Mouse (Mus musculus): ENCODE measurements around the gene Ulk4.

DNA sequence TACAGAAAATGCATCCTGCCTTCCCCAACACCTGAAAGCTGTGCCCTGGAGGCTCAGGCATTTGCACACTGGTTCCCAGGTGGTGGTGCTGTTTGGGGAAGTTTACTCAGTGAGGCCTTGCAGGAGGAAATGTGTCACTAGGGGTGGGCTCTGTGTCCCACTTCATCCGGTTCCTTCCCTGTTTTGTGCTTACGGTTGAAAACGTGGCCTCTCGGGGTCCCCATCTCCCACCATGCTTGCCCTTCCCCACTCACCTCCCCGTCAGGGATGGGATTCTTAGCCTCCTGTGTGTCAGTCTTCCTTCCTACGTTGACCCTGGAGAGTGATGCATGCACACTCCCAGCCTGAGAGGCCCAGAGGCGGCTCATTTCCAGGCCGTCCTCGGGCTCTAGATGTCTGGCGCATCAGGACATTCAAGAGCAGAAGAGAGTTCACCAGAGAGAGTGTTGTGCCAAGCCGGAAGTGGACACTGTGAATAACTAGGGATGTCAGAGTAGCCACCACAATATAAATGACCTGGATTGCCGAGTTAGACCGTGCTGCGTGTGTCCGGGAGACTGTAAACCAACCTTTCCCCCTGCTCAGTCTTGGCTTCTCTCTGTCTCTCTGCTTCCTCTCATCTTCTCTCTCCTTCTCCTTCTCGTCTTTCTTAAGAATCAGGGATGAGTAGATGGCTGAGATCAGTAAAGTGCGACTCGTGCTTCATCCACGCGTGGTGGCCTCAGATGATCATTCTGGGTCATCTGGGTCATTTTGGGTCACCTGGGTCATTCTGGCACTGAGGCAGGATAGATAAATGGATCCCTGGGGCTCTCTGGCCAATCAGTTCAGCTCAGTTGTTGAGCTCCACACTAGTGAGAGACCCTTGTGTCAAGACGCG, 24.3 kb upstream of the Ulk4 start:
- TF ChIP-seq CTCF (IDR thresholded peaks at IDR 0.05 in 2 of 3, conservative IDR thresholded peaks at IDR 0.05 in 1 of 3; ENCODE audit: control insufficient read depth in 1 of 3, insufficient read depth in 1 of 3, low read depth in 2 of 3, low read length in 3 of 3, poor library complexity in 1 of 3, severe bottlenecking in 1 of 3), result no peak
- no peak for TF ChIP-seq TCF12 (IDR thresholded peaks at IDR 0.05; ENCODE audit: low read depth, low read length)
